Mouse (Mus musculus) neural tube, embryonic 13.5 days (tissue): Measurements from ENCODE around the gene Lrrc32. TPM values are rescaled to one million over a fixed set of nuclear protein-coding genes. Genes with fewer than 3 reads are reported as not detected.

Experiments
- ATAC-seq: fragments of 200-750 bp; cut with Nextera tagmentation; 2 replicates; pipeline ENCODE4 v1.8.0; 2017; ENCODE audit warnings: low read depth, mild to moderate bottlenecking, moderate TSS enrichment, moderate library complexity
- H3K27ac ChIP-seq: fragments of 300-500 bp; sonication (generic); replicated peaks from 2 replicates; pipeline ENCODE4 v1.5.1; 2015; ENCODE audit warnings: moderate library complexity, mild to moderate bottlenecking, inconsistent platforms
- H3K27me3 ChIP-seq: fragments of 300-500 bp; sonication (generic); 2 replicates; pipeline ENCODE4 v1.6.1; 2015; ENCODE audit warnings: mild to moderate bottlenecking, inconsistent platforms
- H3K36me3 ChIP-seq: fragments of 300-500 bp; sonication (generic); 2 replicates; pipeline ENCODE4 v1.6.1; 2015; ENCODE audit warnings: mild to moderate bottlenecking, inconsistent platforms
- H3K4me1 ChIP-seq: fragments of 300-500 bp; sonication (generic); replicated peaks from 2 replicates; pipeline ENCODE4 v1.6.1; 2015; ENCODE audit warnings: inconsistent platforms
- H3K4me2 ChIP-seq: fragments of 300-500 bp; sonication (generic); 2 replicates; pipeline ENCODE4 v1.6.1; 2015; ENCODE audit warnings: inconsistent platforms, mild to moderate bottlenecking, moderate library complexity
- H3K4me3 ChIP-seq: fragments of 300-500 bp; sonication (generic); 2 replicates; pipeline ENCODE4 v1.5.1; 2015; ENCODE audit warnings: mild to moderate bottlenecking, inconsistent platforms
- H3K9ac ChIP-seq: fragments of 300-500 bp; sonication (generic); 2 replicates; pipeline ENCODE4 v1.6.1; 2015; ENCODE audit warnings: moderate library complexity, mild to moderate bottlenecking, inconsistent platforms
- H3K9me3 ChIP-seq: fragments of 300-500 bp; sonication (generic); 2 replicates; pipeline ENCODE4 v1.6.1; 2016; ENCODE audit warnings: inconsistent platforms
- WGBS: fragments of 180-500 bp; shearing (Covaris S2); methylation state at CpG from one replicate; pipeline ENCODE4 v1.1.7; 2015; 5-methylcytosine and 5-hydroxymethylcytosine counted together
- polyA plus RNA-seq: library from polyadenylated mRNA; unstranded; fragments of >200 nt; fragmentation: Nextera tagmentation; extraction: Ambion mirVana; gene quantifications from 2 replicates; pipeline ENCODE4 v1.2.1, GENCODE M21; 2015

Lrrc32 gene
- polyA plus RNA-seq, 1 experiment from 2014 or later = 4.9 TPM

DNA sequence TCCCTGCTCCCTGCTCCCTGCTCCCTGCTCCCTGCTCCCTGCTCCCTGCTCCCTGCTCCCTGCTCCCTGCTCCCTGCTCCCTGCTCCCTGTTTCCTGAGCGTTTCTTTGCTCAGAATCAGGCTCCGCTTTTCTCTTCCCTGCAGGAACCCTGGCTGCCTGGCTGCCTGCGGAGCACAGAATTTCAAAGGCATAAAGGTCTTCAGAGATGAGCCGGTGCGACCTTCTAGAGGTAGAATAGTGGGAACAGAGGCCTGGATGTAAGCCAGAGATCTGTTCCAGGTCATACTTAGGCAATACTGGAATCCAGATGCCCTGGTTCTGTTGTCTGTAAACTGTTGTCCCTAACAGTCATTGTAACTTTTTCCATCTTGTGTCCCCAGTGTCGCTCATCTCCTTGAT lies 35.3 kb downstream of the Lrrc32 start:
- 26% methylated on average over 6 of the region's 6 CpGs for WGBS
- peak overlapping the region; percentile 63 for H3K27ac ChIP-seq
- no peak overlapping the region for H3K4me2 ChIP-seq
- H3K9me3 ChIP-seq = no peaks in the 10 kb centered on the region
- no peaks in the 10 kb centered on the region for H3K27me3 ChIP-seq
- no peak overlapping the region for H3K4me3 ChIP-seq
- no peak for ATAC-seq
- no peak overlapping the region for H3K9ac ChIP-seq
- no peaks in the 10 kb centered on the region for H3K36me3 ChIP-seq
- H3K4me1 ChIP-seq = peaks cover 30% of the 10 kb centered on the region

DNA sequence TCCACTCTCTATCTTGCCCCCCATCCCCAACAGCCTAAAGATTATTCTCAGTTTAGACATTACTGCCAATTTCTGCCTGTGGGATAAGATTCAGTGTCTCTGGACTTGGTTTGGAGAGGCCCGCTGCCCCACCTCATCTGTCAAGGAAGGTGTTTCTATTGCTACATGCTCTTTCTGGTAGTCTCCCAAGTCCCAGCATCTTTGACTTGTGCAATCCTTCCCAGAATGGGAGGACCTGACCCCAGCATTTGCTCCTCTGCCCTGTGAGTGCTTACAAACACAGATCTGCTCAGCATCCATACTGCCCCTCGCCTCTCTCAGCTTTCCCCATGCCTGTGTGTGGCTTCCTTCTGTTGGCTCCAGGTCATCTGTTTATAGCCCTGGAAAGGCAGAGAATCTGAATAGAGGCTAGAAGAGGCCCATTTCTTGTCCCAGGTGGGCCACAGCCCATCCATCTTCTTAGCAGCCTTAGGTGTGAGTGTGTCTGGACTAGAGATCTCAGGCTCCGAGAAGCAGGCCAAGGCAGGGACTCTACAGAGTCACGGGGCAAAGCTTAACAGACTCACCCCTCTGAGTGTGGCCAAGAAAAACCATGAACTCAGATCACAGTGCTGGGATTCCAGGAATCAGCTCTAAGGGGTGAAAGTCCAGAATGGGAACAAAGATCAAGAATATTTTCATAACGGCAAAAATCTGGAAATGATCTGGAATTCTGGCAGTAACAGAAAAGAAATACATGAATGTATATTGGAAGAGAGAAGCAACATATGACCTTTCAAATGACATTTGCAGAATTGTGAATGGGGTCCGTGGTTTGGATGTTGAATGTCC lies 36.0 kb downstream of the Lrrc32 start:
- WGBS = 80% methylated on average over 6 of the region's 6 CpGs
- H3K36me3 ChIP-seq = no peaks in the 10 kb centered on the region
- H3K9me3 ChIP-seq = no peaks in the 10 kb centered on the region
- no peak overlapping the region for H3K4me3 ChIP-seq
- H3K4me1 ChIP-seq = peaks cover 30% of the 10 kb centered on the region
- H3K27me3 ChIP-seq = no peaks in the 10 kb centered on the region
- peak overlapping the region; percentile 63; the same call in 1 of the 2 replicates for H3K27ac ChIP-seq
- no peak overlapping the region for H3K4me2 ChIP-seq
- ATAC-seq = no peak
- H3K9ac ChIP-seq = no peak overlapping the region

DNA sequence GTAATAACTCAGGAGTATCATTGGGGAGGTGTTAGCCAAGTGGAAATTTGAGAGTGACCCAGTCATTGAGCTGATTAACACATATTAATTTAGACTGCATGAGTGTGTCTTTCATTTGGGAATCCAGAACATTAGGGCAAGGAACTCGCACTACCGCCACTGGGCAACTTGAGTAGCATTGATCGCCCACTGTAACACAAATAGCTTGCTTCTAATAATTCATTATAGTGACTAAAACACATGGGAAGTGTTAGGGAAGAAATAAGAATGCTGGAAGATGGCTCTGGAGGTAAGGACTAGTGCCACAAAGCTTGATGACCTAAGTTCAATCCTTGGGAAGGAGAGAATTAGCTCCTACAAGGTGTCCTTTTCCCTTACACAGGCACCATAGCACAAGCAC lies 38.0 kb downstream of the Lrrc32 start:
- no peaks in the 10 kb centered on the region for H3K36me3 ChIP-seq
- ATAC-seq = no peak
- no peaks in the 10 kb centered on the region for H3K27me3 ChIP-seq
- no peak overlapping the region for H3K4me3 ChIP-seq
- 96% methylated on average over 3 of the region's 3 CpGs for WGBS
- no peak overlapping the region for H3K9ac ChIP-seq
- no peak overlapping the region for H3K27ac ChIP-seq
- no peak overlapping the region for H3K4me2 ChIP-seq
- no peaks in the 10 kb centered on the region for H3K9me3 ChIP-seq
- peaks cover 30% of the 10 kb centered on the region for H3K4me1 ChIP-seq

DNA sequence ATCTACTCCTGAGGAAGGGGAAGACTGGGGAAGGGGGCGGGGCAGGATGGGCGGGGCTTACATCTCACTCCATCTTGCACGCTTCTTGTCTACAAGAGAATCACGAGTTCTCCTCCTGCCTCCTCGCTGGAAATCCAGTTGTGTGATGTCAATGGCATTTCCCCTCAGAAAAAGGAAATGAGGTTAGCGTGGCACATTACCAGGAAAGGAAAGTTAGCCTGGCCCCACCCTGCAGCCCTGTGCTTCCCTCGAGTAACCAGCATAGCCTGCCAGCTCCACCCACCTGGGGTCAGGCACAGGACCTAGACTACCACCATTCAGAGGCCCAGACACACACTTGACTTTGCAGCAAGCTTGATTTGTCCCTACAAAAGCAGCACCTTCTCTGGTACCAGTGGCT lies 42.5 kb downstream of the Lrrc32 start:
- no peak overlapping the region for H3K4me2 ChIP-seq
- H3K36me3 ChIP-seq = no peaks in the 10 kb centered on the region
- no peaks in the 10 kb centered on the region for H3K4me1 ChIP-seq
- no peak overlapping the region for H3K27ac ChIP-seq
- ATAC-seq = no peak
- no peak overlapping the region for H3K9ac ChIP-seq
- 73% methylated on average over 7 of the region's 7 CpGs for WGBS
- no peaks in the 10 kb centered on the region for H3K9me3 ChIP-seq
- H3K27me3 ChIP-seq = no peaks in the 10 kb centered on the region
- H3K4me3 ChIP-seq = no peak overlapping the region

DNA sequence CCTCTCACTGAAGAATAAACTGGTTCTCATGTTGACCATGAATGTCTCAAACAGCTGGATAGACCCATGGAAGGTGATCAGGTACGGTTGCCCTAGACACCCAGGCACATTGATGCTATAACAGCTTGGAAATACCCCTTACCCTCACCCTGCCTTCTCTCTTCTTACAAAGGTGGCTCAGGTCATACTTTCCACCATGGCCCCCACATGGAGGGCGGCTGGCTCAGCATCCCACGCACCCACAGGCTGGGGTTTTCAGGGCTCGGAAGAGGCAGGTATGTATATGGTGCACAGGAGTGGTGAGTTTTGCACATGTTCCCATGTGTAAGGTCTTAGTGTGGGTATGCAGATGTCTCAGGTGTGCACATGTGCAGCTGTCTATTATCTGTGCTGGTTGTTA lies 43.9 kb downstream of the Lrrc32 start:
- no peaks in the 10 kb centered on the region for H3K9me3 ChIP-seq
- H3K9ac ChIP-seq = no peak overlapping the region
- ATAC-seq = no peak
- no peak overlapping the region for H3K27ac ChIP-seq
- H3K4me2 ChIP-seq = no peak overlapping the region
- H3K36me3 ChIP-seq = no peaks in the 10 kb centered on the region
- peaks cover 8% of the 10 kb centered on the region for H3K4me1 ChIP-seq
- H3K4me3 ChIP-seq = no peak overlapping the region
- WGBS = 93% methylated on average over 4 of the region's 4 CpGs
- no peaks in the 10 kb centered on the region for H3K27me3 ChIP-seq

DNA sequence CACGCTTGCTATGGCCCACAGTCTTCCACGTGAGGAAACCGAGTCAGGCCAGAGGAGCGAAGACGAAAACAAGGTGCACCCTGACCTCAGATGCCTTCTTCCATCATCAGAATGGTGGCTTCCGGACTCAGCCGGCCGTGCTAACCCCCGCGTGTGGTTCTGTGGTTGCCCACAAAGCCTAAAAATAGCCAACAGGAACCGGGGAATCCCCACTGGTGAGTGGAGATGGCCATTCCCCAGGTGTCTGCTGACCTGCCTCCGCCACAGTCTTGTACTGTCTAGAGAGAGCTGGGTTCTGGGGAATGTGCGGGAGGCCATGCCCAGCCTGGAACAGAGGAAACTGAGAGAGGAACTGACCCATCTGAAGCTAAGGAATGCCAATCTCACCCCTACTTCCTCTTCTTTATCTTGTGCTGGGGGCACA lies 45.4 kb downstream of the Lrrc32 start:
- Histone ChIP-seq H3K4me3 (no peak overlapping the region), H3K27me3 (no peaks in the 10 kb centered on the region), H3K9ac (no peak overlapping the region), H3K4me2 (no peak overlapping the region), H3K4me1 (peaks cover 14% of the 10 kb centered on the region), H3K9me3 (no peaks in the 10 kb centered on the region), H3K36me3 (no peaks in the 10 kb centered on the region), H3K27ac (no peak overlapping the region)
- no peak for ATAC-seq
- WGBS = 92% methylated on average over 13 of the region's 13 CpGs

DNA sequence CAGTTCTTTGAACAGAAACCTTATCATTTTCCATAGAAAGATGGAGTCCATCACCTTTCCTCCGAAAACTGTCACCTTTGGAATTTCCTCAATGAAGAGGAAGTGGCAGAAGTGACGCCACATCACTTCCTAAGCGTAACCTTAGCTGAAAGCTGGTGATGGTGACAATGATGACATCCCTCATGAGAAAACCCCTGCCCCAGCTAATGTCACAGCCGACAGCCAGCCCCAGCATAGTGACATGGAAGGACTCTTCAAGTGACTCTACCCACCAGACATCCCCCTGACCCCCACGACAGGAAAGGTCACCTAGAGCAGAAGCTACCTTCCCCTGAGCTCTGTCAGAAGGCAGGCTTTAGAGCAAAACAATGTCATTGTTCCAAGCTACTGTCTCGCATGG lies 46.1 kb downstream of the Lrrc32 start:
- Histone ChIP-seq H3K9ac (no peak overlapping the region), H3K27me3 (no peaks in the 10 kb centered on the region), H3K4me2 (no peak overlapping the region), H3K36me3 (no peaks in the 10 kb centered on the region), H3K4me3 (no peak overlapping the region), H3K9me3 (no peaks in the 10 kb centered on the region), H3K4me1 (peaks cover 14% of the 10 kb centered on the region), H3K27ac (no peak overlapping the region)
- ATAC-seq = no peak
- 90% methylated on average over 6 of the region's 6 CpGs for WGBS

DNA sequence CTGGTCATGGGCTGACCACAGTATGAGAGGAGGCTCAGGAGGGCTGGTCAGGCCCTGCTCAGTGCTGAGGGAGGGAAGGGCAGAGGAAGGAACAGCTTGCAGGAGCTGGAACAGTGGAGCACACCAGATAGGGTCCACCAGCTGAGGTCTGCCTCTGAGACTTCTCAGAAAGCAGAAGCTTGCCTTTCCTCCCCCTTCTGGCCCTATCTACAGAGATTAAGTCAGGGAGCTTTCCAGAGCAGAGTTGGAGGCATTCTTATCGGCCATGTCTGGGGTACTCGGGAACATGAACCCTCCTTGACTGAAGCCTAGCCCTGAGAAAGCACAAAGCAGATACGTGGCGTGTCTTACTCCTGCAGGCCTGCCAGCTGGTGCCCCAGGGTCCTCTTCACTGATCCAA lies 46.8 kb downstream of the Lrrc32 start:
- H3K9ac ChIP-seq = no peak overlapping the region
- H3K4me1 ChIP-seq = peaks cover 14% of the 10 kb centered on the region
- H3K27ac ChIP-seq = no peak overlapping the region
- H3K4me2 ChIP-seq = no peak overlapping the region
- H3K36me3 ChIP-seq = no peaks in the 10 kb centered on the region
- no peaks in the 10 kb centered on the region for H3K9me3 ChIP-seq
- ATAC-seq = no peak
- H3K4me3 ChIP-seq = no peak overlapping the region
- no peaks in the 10 kb centered on the region for H3K27me3 ChIP-seq
- 86% methylated on average over 4 of the region's 4 CpGs for WGBS

DNA sequence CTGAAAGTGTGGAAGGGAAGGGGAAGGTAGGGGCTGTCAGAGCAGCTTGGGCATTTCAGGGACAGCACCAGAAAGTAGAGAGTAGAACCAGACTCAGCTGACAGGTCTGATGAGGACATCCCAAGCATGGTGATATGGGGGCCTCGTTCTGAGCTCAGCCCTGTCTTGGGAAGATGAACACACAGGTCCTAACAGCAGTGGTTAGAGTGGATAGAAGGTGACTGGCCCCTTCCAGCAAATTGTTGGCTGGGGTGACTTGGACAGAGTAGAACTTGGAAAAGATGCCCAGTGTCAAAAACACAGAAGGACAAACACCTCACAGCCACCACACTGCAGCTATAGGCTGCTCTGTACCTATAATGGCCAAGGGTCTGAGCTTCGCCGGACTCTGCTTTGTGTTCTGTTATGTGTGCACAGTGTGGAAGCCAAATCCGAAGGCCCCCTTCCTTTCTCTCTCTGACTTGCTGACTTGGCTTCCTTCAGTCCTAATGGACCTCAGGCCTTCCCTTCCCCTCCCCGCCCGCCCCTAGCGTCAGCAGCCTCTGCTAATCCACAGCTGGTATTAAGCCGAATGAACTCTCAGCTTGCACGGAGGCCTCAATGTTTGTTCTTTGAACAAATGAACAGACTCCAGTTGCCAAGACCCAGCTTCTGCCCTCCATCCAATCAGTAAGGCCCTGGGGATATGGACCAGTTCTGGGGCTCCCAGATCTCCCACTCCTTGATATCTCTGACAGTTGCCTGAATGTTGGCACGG lies 48.3 kb downstream of the Lrrc32 start:
- Histone ChIP-seq H3K4me3 (no peak overlapping the region), H3K9me3 (no peaks in the 10 kb centered on the region), H3K27ac (0 out of 2 replicates have a peak overlapping the region, but pooled peaks have one; percentile 18), H3K9ac (no peak overlapping the region), H3K4me2 (no peak overlapping the region), H3K36me3 (no peaks in the 10 kb centered on the region), H3K4me1 (peaks cover 14% of the 10 kb centered on the region), H3K27me3 (no peaks in the 10 kb centered on the region)
- ATAC-seq = no peak
- 36% methylated on average over 10 of the region's 10 CpGs for WGBS

DNA sequence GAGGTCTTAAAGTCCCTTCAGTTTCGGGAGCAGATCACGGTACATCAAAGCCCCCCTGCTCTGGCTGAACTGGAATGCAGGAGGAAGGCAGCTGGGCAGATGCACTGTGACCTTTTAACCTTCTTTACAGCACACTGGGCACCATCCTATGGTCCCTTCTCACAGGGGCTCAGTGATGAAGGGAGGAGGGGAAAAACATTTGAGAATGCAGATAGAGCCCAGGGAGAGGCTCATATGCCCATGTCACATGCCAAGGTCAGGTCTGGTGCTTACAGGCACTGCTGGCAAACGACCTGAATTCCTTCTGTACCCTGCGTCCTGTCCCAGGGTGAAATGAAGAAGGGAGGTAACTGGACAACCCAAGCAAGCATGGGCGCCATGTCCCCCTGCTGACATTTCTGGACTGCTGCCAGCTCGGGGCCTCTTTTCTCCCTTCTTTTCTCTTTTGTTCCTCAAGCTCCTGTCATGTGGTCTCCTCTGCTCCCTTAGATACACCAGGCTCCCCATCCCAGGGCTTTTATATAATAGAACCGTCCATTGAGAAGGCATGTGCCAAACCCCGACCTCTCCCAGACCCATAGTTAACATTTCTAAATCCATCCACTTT lies 49.0 kb downstream of the Lrrc32 start:
- H3K4me1 ChIP-seq = peaks cover 14% of the 10 kb centered on the region
- no peaks in the 10 kb centered on the region for H3K36me3 ChIP-seq
- H3K4me3 ChIP-seq = no peak overlapping the region
- no peak for ATAC-seq
- no peak overlapping the region for H3K4me2 ChIP-seq
- no peak overlapping the region for H3K9ac ChIP-seq
- H3K27ac ChIP-seq = 0 out of 2 replicates have a peak overlapping the region, but pooled peaks have one; percentile 18
- H3K9me3 ChIP-seq = no peaks in the 10 kb centered on the region
- 25% methylated on average over 8 of the region's 8 CpGs for WGBS
- H3K27me3 ChIP-seq = no peaks in the 10 kb centered on the region

DNA sequence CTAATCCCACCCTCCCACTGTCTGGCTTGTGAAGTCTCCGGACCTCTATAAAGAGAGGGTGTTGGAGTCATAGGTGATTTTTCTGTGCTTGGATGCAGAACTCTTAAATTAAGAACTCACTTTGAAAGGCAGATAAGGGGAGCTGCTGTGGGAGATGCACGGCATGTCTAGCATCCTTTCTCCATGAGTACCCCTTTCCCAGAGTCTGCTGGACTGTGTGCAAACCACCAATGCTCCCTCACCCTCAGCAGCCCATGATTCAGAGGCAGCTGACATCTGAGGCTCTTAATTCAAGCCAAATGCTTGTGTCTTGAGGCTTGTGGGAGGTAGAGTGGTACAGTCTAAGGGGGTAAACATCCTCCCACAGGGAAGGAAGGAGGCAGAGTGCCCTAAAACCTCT lies 51.8 kb downstream of the Lrrc32 start:
- no peak for ATAC-seq
- WGBS = 61% methylated on average over 2 of the region's 2 CpGs
- Histone ChIP-seq H3K27me3 (no peaks in the 10 kb centered on the region), H3K4me1 (peaks cover 21% of the 10 kb centered on the region), H3K36me3 (no peaks in the 10 kb centered on the region), H3K4me3 (no peak overlapping the region), H3K9me3 (no peaks in the 10 kb centered on the region), H3K9ac (no peak overlapping the region), H3K27ac (no peak overlapping the region), H3K4me2 (no peak overlapping the region)

DNA sequence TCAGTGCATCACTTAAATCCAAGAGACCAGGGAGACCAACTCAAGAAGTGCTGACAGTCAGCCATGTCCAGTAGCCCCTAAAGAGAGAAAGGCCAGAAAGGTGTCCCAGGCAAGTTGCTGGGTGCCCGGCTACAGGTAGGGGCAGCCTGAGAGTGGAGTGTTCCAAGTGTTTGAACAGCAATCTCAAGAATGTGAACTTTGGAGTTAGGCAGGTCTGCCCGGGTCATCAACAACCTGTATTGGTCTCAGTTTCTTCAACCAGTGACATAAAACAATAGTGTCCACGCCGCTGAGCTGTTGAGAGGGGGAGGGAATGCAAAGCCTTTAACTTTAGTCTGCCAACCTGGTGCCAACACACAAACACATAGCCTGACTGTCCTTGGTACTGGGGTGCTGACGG lies 52.5 kb downstream of the Lrrc32 start:
- H3K27ac ChIP-seq = no peak overlapping the region
- no peak for ATAC-seq
- peaks cover 21% of the 10 kb centered on the region for H3K4me1 ChIP-seq
- no peak overlapping the region for H3K4me2 ChIP-seq
- H3K36me3 ChIP-seq = no peaks in the 10 kb centered on the region
- no peaks in the 10 kb centered on the region for H3K27me3 ChIP-seq
- no peak overlapping the region for H3K4me3 ChIP-seq
- H3K9me3 ChIP-seq = no peaks in the 10 kb centered on the region
- 96% methylated on average over 5 of the region's 5 CpGs for WGBS
- H3K9ac ChIP-seq = no peak overlapping the region
